Mouse (Mus musculus): Measurements from ENCODE around the gene Nuak2. TPM values are rescaled to one million over a fixed set of nuclear protein-coding genes. Genes with fewer than 3 reads are reported as not detected.

Nuak2 gene
- total RNA-seq, 2 experiments from 2014 or later = 0.79 to 1.3 TPM

- no peak for DNase-seq
These were observed 38.3 kb downstream of the Nuak2 start for GRCm38 (mm10) chr1:132354234-132354633.

- DNase-seq = no peak
These were observed 39.3 kb downstream of the Nuak2 start for GRCm38 (mm10) chr1:132355162-132355601.

- peak; percentile 78 for DNase-seq
These were observed 39.9 kb downstream of the Nuak2 start for GRCm38 (mm10) chr1:132355841-132356242.

GRCm38 (mm10) chr1:132356841-132357240 is 40.9 kb downstream of the Nuak2 start:
- DNase-seq = no peak

- no peak for DNase-seq
These were observed 46.0 kb downstream of the Nuak2 start for GRCm38 (mm10) chr1:132361959-132362358.

GRCm38 (mm10) chr1:132364388-132364787 is 48.5 kb downstream of the Nuak2 start:
- no peak for DNase-seq

- peak; percentile 75 for DNase-seq
These were observed 49.1 kb downstream of the Nuak2 start for GRCm38 (mm10) chr1:132364896-132365557.

GRCm38 (mm10) chr1:132365645-132366044 is 49.7 kb downstream of the Nuak2 start:
- no peak for DNase-seq

GRCm38 (mm10) chr1:132366235-132366634 is 50.3 kb downstream of the Nuak2 start:
- no peak for DNase-seq

- no peak for DNase-seq
These were observed 51.0 kb downstream of the Nuak2 start for GRCm38 (mm10) chr1:132366937-132367336.

- peak; percentile 69 for DNase-seq
These were observed 52.0 kb downstream of the Nuak2 start for GRCm38 (mm10) chr1:132367692-132368506.

- DNase-seq = no peak
These were observed 54.8 kb downstream of the Nuak2 start for GRCm38 (mm10) chr1:132370681-132371173.

- no peak for DNase-seq
These were observed 55.6 kb downstream of the Nuak2 start for GRCm38 (mm10) chr1:132371298-132372081.

GRCm38 (mm10) chr1:132372354-132372753 is 56.4 kb downstream of the Nuak2 start:
- no peak for DNase-seq

GRCm38 (mm10) chr1:132372896-132373534 is 57.1 kb downstream of the Nuak2 start:
- no peak for DNase-seq

- DNase-seq = no peak
These were observed 58.4 kb downstream of the Nuak2 start for GRCm38 (mm10) chr1:132374140-132374872.

GRCm38 (mm10) chr1:132374873-132375244 is 58.9 kb downstream of the Nuak2 start:
- no peak for DNase-seq

GRCm38 (mm10) chr1:132375256-132375655 is 59.3 kb downstream of the Nuak2 start:
- no peak for DNase-seq

- no peak for DNase-seq
These were observed 60.5 kb downstream of the Nuak2 start for GRCm38 (mm10) chr1:132376211-132377054.

GRCm38 (mm10) chr1:132377055-132377365 is 61.1 kb downstream of the Nuak2 start:
- DNase-seq = no peak

Measured in gastrocnemius, postnatal 25 days (tissue).